Mouse (Mus musculus): ENCODE measurements at regions not wholly inside any gene's neighbourhood (a gene's known extent, or its start where the extent isn't known, plus 50 kb on each side); places are given as distances from the start of the nearest gene placed in this dataset.

DNA sequence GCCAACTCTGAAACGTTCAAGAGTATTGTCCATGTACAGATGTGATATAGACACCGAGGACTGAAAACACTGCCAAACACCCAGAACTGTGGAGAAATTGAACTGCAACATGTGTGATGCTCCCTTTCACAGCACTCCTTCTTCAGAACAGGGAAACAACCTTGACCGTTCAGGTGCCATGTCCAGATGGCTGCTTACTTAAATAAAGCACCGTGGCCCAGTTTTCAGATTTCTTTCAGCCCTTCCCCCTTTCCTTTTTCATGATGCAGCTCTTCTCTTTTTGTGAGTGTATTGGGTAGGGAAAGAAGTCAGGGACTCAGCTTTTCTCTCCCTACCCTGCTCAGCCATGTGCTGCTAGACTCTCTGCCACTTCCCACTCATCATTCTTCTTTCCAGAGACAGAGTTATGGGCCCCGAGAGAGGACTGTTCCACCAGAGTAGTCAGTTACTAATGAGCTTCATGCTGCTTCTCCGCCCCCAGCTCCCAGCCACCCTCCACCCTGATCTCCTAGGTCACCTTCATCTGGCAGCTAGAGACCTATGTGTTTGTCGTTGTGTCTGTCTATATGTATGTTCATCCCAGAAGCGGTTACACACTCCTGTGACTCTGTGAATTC, 74.3 kb upstream of the Astn2 start:
- DNase-seq (ENCODE audit: low read depth) = no peak

Data from fibroblast of lung, adult 2 months (primary cell).